Mouse (Mus musculus): ENCODE data around the gene Nt5e. TPM values are rescaled to one million over a fixed set of nuclear protein-coding genes. Genes with fewer than 3 reads are reported as not detected.

Gene Nt5e
- polyA plus RNA-seq, 1 experiment from 2014 or later: 2.4 TPM

- no peaks in the 10 kb centered on the region for H3K27me3 ChIP-seq (ENCODE audit: insufficient read depth, poor library complexity, severe bottlenecking)
Measured at GRCm38 (mm10) chr9:88371201-88371600, 44.2 kb downstream of the Nt5e start.

DNA sequence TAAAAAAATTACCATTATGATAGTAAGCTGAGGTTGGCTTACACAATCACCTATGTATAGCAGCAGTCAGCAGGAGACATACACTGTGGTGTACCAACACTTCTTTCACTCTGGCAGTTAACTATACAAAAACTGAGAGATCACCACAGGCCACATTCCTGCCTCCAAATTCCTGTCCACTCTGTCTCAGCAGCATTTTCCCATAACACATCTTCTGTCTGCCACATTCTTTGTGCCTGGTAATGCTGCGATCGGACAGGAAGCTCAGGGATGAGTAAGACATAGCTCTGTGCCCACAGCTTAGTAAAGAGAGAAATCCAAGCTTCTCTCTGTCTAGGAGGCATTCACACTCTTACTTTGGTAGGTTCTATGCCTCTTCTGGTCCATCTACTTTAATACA is 46.0 kb downstream of the Nt5e start:
- WGBS: 83% methylated on average over 2 of the region's 2 CpGs
- H3K9me3 ChIP-seq: no peaks in the 10 kb centered on the region
- DNase-seq (ENCODE audit: low spot score): peak; percentile 77
- no peak overlapping the region for H3K27ac ChIP-seq
- no peaks in the 10 kb centered on the region for H3K27me3 ChIP-seq (ENCODE audit: insufficient read depth, poor library complexity, severe bottlenecking)
- no peak overlapping the region for H3K4me3 ChIP-seq
- peaks cover 2% of the 10 kb centered on the region; the same call in 1 of the 2 replicates for H3K36me3 ChIP-seq
- no peaks in the 10 kb centered on the region for H3K4me1 ChIP-seq

More at GRCm38 (mm10) chr9:88371201-88371600, 44.2 kb downstream of the Nt5e start:
- WGBS: 86% methylated on average over 2 of the region's 2 CpGs
- no peak overlapping the region for H3K4me3 ChIP-seq
- H3K27ac ChIP-seq: no peak overlapping the region
- no peaks in the 10 kb centered on the region for H3K4me1 ChIP-seq
- H3K9me3 ChIP-seq: no peaks in the 10 kb centered on the region
- peak; percentile 27 for DNase-seq (ENCODE audit: low spot score)
- H3K36me3 ChIP-seq: no peaks in the 10 kb centered on the region; the same call in 1 of the 2 replicates

DNA sequence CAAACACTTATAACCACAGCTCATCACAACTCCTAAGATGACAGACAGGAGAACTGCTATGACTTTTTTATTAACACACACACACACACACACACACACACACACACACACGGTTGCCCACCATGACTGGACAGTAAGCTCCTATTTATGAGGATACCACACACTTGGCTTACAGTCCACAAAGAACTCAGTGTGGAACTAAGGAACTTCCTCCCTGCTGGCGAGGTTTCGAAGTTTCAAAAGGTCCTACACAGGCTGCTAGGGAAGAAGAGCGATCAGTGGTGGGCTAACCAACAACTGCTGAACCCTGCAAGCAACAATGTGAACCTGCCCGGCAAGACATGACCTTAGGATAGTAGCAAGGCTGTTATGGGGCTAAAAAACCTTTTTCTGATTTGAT is 50.5 kb downstream of the Nt5e start:
- H3K4me1 ChIP-seq: no peaks in the 10 kb centered on the region

GRCm38 (mm10) chr9:88379057-88379456 is 52.1 kb downstream of the Nt5e start:
- Histone ChIP-seq H3K9me3 (no peaks in the 10 kb centered on the region), H3K4me3 (no peak overlapping the region), H3K36me3 (peaks cover 30% of the 10 kb centered on the region; the same call in 1 of the 2 replicates), H3K27ac (no peak overlapping the region), H3K4me1 (no peaks in the 10 kb centered on the region), H3K27me3 (ENCODE audit: insufficient read depth, poor library complexity, severe bottlenecking) (no peaks in the 10 kb centered on the region)
- no peak for DNase-seq (ENCODE audit: low spot score)
- 76% methylated on average over 3 of the region's 3 CpGs for WGBS

More for the DNA sequence above, 50.5 kb downstream of the Nt5e start:
- WGBS: 90% methylated on average over 5 of the region's 5 CpGs
- H3K36me3 ChIP-seq: peaks cover 18% of the 10 kb centered on the region; the same call in 1 of the 2 replicates
- no peaks in the 10 kb centered on the region for H3K27me3 ChIP-seq (ENCODE audit: insufficient read depth, poor library complexity, severe bottlenecking)
- no peak overlapping the region for H3K27ac ChIP-seq
- H3K9me3 ChIP-seq: no peaks in the 10 kb centered on the region
- no peak overlapping the region for H3K4me3 ChIP-seq
- no peak for DNase-seq (ENCODE audit: low spot score)

GRCm38 (mm10) chr9:88380076-88380475 is 53.1 kb downstream of the Nt5e start:
- Histone ChIP-seq H3K27me3 (ENCODE audit: insufficient read depth, poor library complexity, severe bottlenecking) (no peaks in the 10 kb centered on the region), H3K36me3 (peaks cover 34% of the 10 kb centered on the region; the same call in 1 of the 2 replicates), H3K9me3 (no peaks in the 10 kb centered on the region), H3K27ac (no peak overlapping the region), H3K4me1 (no peaks in the 10 kb centered on the region), H3K4me3 (no peak overlapping the region)
- no peak for DNase-seq (ENCODE audit: low spot score)
- WGBS: 80% methylated on average over 7 of the region's 7 CpGs

DNA sequence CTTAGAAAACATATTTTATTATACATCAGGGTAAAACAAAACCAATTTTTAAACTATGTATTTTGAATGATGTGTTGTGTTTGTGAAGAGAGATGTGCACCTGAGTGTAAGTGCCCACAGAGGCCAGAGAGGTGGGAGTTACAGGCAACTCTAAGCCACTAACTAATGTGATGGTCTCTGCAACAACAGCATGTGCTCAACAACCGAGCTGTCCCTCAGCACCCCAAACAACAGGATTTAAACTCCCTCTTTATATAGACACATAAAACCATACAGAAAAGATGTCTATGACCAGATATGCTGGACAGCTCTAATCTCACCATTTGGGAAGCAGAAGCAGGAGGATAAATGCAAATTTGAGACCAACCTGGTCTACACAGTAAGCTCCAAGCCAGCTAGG is 53.5 kb downstream of the Nt5e start:
- no peak overlapping the region for H3K27ac ChIP-seq
- H3K4me3 ChIP-seq: no peak overlapping the region
- peaks cover 34% of the 10 kb centered on the region; the same call in 1 of the 2 replicates for H3K36me3 ChIP-seq
- no peaks in the 10 kb centered on the region for H3K9me3 ChIP-seq
- H3K27me3 ChIP-seq (ENCODE audit: insufficient read depth, poor library complexity, severe bottlenecking): no peaks in the 10 kb centered on the region
- H3K4me1 ChIP-seq: no peaks in the 10 kb centered on the region
- 89% methylated on average over 1 of the region's 1 CpGs for WGBS
- DNase-seq (ENCODE audit: low spot score): no peak

- no peak for DNase-seq (ENCODE audit: low spot score)
- H3K27me3 ChIP-seq (ENCODE audit: insufficient read depth, poor library complexity, severe bottlenecking): no peaks in the 10 kb centered on the region
- peaks cover 39% of the 10 kb centered on the region for H3K36me3 ChIP-seq
- 80% methylated on average over 5 of the region's 5 CpGs for WGBS
- H3K27ac ChIP-seq: no peak overlapping the region
- no peaks in the 10 kb centered on the region for H3K4me1 ChIP-seq
- H3K4me3 ChIP-seq: no peak overlapping the region
- no peaks in the 10 kb centered on the region for H3K9me3 ChIP-seq
Measured at GRCm38 (mm10) chr9:88388826-88389225, 61.8 kb downstream of the Nt5e start.

- Histone ChIP-seq H3K4me3 (no peak overlapping the region), H3K27me3 (ENCODE audit: insufficient read depth, poor library complexity, severe bottlenecking) (no peaks in the 10 kb centered on the region), H3K36me3 (peaks cover 38% of the 10 kb centered on the region), H3K27ac (no peak overlapping the region), H3K4me1 (no peaks in the 10 kb centered on the region), H3K9me3 (no peaks in the 10 kb centered on the region)
- no peak for DNase-seq (ENCODE audit: low spot score)
- WGBS: 90% methylated on average over 8 of the region's 8 CpGs
Measured at GRCm38 (mm10) chr9:88394852-88395251, 67.9 kb downstream of the Nt5e start.

- no peaks in the 10 kb centered on the region for H3K4me1 ChIP-seq
- DNase-seq (ENCODE audit: low spot score): no peak
- peaks cover 39% of the 10 kb centered on the region for H3K36me3 ChIP-seq
- 69% methylated on average over 1 of the region's 1 CpGs for WGBS
- H3K27me3 ChIP-seq (ENCODE audit: insufficient read depth, poor library complexity, severe bottlenecking): no peaks in the 10 kb centered on the region
- no peak overlapping the region for H3K4me3 ChIP-seq
- H3K27ac ChIP-seq: no peak overlapping the region
- no peaks in the 10 kb centered on the region for H3K9me3 ChIP-seq
Measured at GRCm38 (mm10) chr9:88398461-88398860, 71.5 kb downstream of the Nt5e start.

DNA sequence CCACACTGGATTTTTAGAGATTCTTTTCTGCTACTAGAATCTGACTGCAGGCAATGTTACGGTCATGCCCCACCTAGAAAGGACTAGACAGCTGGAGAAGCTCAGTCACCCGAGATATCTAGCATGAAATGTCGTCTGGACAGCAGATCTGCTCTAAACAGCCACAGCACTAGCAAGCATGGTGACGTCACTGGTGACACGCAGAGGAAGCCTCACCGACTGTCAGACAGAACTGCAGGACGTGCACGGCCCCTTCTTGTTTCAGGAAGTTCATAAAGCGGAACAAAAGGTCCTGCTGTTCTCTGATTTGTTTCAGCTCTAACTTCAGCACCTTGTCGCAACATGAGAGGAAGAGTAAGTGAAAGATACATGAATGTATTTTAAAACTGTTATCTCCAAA is 77.1 kb downstream of the Nt5e start:
- H3K4me3 ChIP-seq: no peak overlapping the region
- H3K9me3 ChIP-seq: no peaks in the 10 kb centered on the region
- no peak overlapping the region for H3K27ac ChIP-seq
- DNase-seq (ENCODE audit: low spot score): peak; percentile 77
- H3K4me1 ChIP-seq: no peaks in the 10 kb centered on the region
- 58% methylated on average over 10 of the region's 10 CpGs for WGBS
- H3K27me3 ChIP-seq (ENCODE audit: insufficient read depth, poor library complexity, severe bottlenecking): no peaks in the 10 kb centered on the region
- peaks cover 27% of the 10 kb centered on the region; the same call in 1 of the 2 replicates for H3K36me3 ChIP-seq

- no peak overlapping the region for H3K27ac ChIP-seq
- DNase-seq (ENCODE audit: low spot score): no peak
- no peaks in the 10 kb centered on the region for H3K4me1 ChIP-seq
- H3K4me3 ChIP-seq: no peak overlapping the region
- WGBS: 81% methylated on average over 6 of the region's 6 CpGs
- H3K36me3 ChIP-seq: peaks cover 31% of the 10 kb centered on the region
- H3K27me3 ChIP-seq (ENCODE audit: insufficient read depth, poor library complexity, severe bottlenecking): no peaks in the 10 kb centered on the region
- H3K9me3 ChIP-seq: no peaks in the 10 kb centered on the region
Measured at GRCm38 (mm10) chr9:88404515-88404914, 77.5 kb downstream of the Nt5e start.

DNA sequence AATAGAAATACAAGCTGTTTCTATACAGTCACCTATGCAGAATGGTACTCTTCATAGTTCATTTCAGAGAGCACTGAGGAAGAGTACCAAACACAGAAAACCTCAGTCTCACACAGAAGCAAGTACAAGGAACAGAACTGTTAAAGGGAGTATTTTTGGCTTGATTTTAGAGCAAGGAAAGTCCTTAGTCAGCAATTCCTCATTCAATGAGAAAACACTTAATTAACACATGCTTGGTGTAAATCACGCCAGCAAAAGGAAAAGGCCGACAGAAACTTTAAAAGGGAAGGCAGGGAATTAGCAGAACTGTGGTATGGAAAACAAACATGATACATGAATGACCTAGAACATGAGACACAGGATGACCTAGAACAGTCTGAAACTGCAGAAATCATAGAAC is 83.0 kb downstream of the Nt5e start:
- no peak overlapping the region for H3K4me3 ChIP-seq
- H3K27me3 ChIP-seq (ENCODE audit: insufficient read depth, poor library complexity, severe bottlenecking): no peaks in the 10 kb centered on the region
- no peaks in the 10 kb centered on the region for H3K9me3 ChIP-seq
- no peak overlapping the region for H3K27ac ChIP-seq
- no peak for DNase-seq (ENCODE audit: low spot score)
- no peaks in the 10 kb centered on the region for H3K4me1 ChIP-seq
- 84% methylated on average over 2 of the region's 2 CpGs for WGBS
- peaks cover 28% of the 10 kb centered on the region for H3K36me3 ChIP-seq

DNA sequence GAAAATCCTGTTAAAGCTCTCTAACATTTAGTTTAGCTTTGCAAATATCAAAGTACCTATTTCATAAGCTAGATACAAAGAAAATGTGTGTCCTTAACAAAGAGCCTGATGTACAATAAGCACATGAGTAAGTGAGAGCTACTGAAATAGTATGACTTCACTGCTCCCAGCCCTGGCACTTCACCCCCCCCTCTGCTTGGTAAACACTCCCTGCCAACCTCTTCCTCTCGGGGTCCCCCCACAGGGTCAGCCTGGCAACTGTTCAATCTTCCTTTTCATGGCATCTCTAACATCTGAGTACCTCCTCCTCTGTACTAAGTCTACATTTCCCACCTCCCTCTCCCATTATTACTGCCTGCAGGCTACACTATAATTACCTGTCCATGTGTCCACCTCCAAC is 89.8 kb downstream of the Nt5e start:
- H3K9me3 ChIP-seq: no peaks in the 10 kb centered on the region
- H3K4me3 ChIP-seq: no peak overlapping the region
- 67% methylated on average over 1 of the region's 1 CpGs for WGBS
- H3K4me1 ChIP-seq: no peaks in the 10 kb centered on the region
- H3K27ac ChIP-seq: no peak overlapping the region
- H3K36me3 ChIP-seq: peaks cover 34% of the 10 kb centered on the region
- DNase-seq (ENCODE audit: low spot score): no peak
- no peaks in the 10 kb centered on the region for H3K27me3 ChIP-seq (ENCODE audit: insufficient read depth, poor library complexity, severe bottlenecking)

Measured in heart, embryonic 10.5 days (tissue).